ENCODE assay signal across 10 mouse cellular contexts in genomic region chr1:106526751-106527150, GRCm38 (mm10).
DNase-seq lines count a peak whose midpoint lies in the region; ATAC-seq lines count a peak whose summit lies in the region.
"Had no signal": no experiment of that assay in that cellular context is flagged by ENCODE, and none has a peak within 500 bp of the region (broad histone marks: within the 10 kb centered on the region; RNA-seq: fewer than 3 reads in every experiment).

No protein-coding gene starts in this region.

- no peaks in the 10 kb centered on the region for H3K36me3 ChIP-seq in forebrain, embryonic 15.5 days
- no peaks in the 10 kb centered on the region for H3K36me3 ChIP-seq in hindbrain, embryonic 13.5 days
- H3K36me3 ChIP-seq: limb, embryonic 15.5 days had no signal

- H3K4me2 ChIP-seq in forebrain, embryonic 15.5 days (replicated peaks), result no peak overlapping the region
- no peak overlapping the region for H3K4me2 ChIP-seq in hindbrain, embryonic 13.5 days
- H3K4me2 ChIP-seq: limb, embryonic 15.5 days had no signal

- H3K4me3 ChIP-seq in forebrain, embryonic 15.5 days, result no peak overlapping the region
- no peak overlapping the region for H3K4me3 ChIP-seq in hindbrain, embryonic 13.5 days
- H3K4me3 ChIP-seq: erythroblast, embryonic 14.5 days; limb, embryonic 15.5 days had no signal

- WGBS in forebrain, embryonic 15.5 days, result 67% methylated on average over 7 of the region's 7 CpGs
- 84% methylated on average over 7 of the region's 7 CpGs for WGBS in hindbrain, embryonic 13.5 days

- peak; percentile 13 for DNase-seq in left cerebral cortex, adult 11 months (ENCODE audit: low spot score)
- no peak for DNase-seq in left cerebral cortex, postnatal 10 days (ENCODE audit: extremely low spot score in 1 of 2, low spot score in 2 of 2)
- DNase-seq in adrenal gland, postnatal 25 days, result peak; percentile 60
- peak; percentile 70 to 75 for DNase-seq in heart, postnatal 14 days
- peak; percentile 63 for DNase-seq in lung, postnatal 25 days (ENCODE audit: low spot score)
- no peak for DNase-seq in spleen, postnatal 14 days (ENCODE audit: low spot score in 2 of 2)

- H3K27me3 ChIP-seq in forebrain, embryonic 15.5 days, result no peaks in the 10 kb centered on the region
- H3K27me3 ChIP-seq in hindbrain, embryonic 13.5 days, result no peaks in the 10 kb centered on the region
- H3K27me3 ChIP-seq: limb, embryonic 15.5 days had no signal

- H3K4me1 ChIP-seq in forebrain, embryonic 15.5 days, result no peaks in the 10 kb centered on the region; the same call in 1 of the 2 replicates
- no peaks in the 10 kb centered on the region for H3K4me1 ChIP-seq in hindbrain, embryonic 13.5 days (replicated peaks)
- H3K4me1 ChIP-seq: limb, embryonic 15.5 days had no signal

- H3K9ac ChIP-seq in forebrain, embryonic 15.5 days (replicated peaks), result no peak overlapping the region
- H3K9ac ChIP-seq in hindbrain, embryonic 13.5 days, result no peak overlapping the region
- H3K9ac ChIP-seq: limb, embryonic 15.5 days had no signal

- ATAC-seq in forebrain, embryonic 15.5 days (replicated peaks), result no peak
- no peak for ATAC-seq in hindbrain, embryonic 13.5 days (ENCODE audit: low FRiP score)

- H3K9me3 ChIP-seq in forebrain, embryonic 15.5 days, result no peaks in the 10 kb centered on the region
- H3K9me3 ChIP-seq in hindbrain, embryonic 13.5 days, result no peaks in the 10 kb centered on the region
- H3K9me3 ChIP-seq: limb, embryonic 15.5 days had no signal

- no peak overlapping the region for H3K27ac ChIP-seq in forebrain, embryonic 15.5 days (replicated peaks)
- H3K27ac ChIP-seq in hindbrain, embryonic 13.5 days, result no peak overlapping the region
- H3K27ac ChIP-seq: limb, embryonic 15.5 days had no signal

- intact Hi-C loops in left cerebral cortex, postnatal 10 days (cut with DNase I), result no loop called here
- intact Hi-C loops in heart, postnatal 14 days (cut with DNase I), result no loop called here

Comparison
In these comparisons a context has a peak if more than half of its experiments do, and no peak if none do; other contexts are left out.
1. DNase-seq: peak in left cerebral cortex, adult 11 months (single experiment), adrenal gland, postnatal 25 days (single experiment), heart, postnatal 14 days (2 of 2) and lung, postnatal 25 days (single experiment); none in left cerebral cortex, postnatal 10 days (0 of 2) and spleen, postnatal 14 days (0 of 2).